Mouse (Mus musculus): ENCODE measurements around the gene Mup13.
"Not testable (repeated sequence)": the region's sequence is repeated elsewhere in the genome, so short reads cannot be mapped to it uniquely, and the experiment has no call there.

Gene Mup13

GRCm38 (mm10) chr4:61228186-61228585, at the start of gene Mup13:
Gene Mup13 (minus strand): TSS chr4:61228286.
- not testable (repeated sequence) for DNase-seq (ENCODE audit: extremely low spot score)

Data from embryo, embryonic 9.5 days (tissue).